Mouse (Mus musculus) heart, postnatal 0 days (tissue): Measurements from ENCODE around the gene Nup188. TPM values are rescaled to one million over a fixed set of nuclear protein-coding genes. Genes with fewer than 3 reads are reported as not detected.

ENCODE experiments used
- ATAC-seq: fragments of 200-750 bp; cut with Nextera tagmentation; 2 replicates; pipeline ENCODE4 v1.8.0; 2017; ENCODE audit warnings: low read depth, moderate number of reproducible peaks, moderate library complexity; ENCODE audit not compliant: insufficient read depth
- DNase-seq: peaks from one replicate; pipeline ENCODE4 v3.0.0-alpha.2; 2016; ENCODE audit warnings: low spot score
- H3K27ac ChIP-seq: fragments of 300-500 bp; sonication (generic); 2 replicates; pipeline ENCODE4 v1.5.1; 2014; ENCODE audit warnings: low read depth, mild to moderate bottlenecking
- H3K27me3 ChIP-seq: fragments of 300-500 bp; sonication (generic); 2 replicates; pipeline ENCODE4 v1.6.1; 2014; ENCODE audit warnings: low read length, mixed read lengths; ENCODE audit not compliant: control insufficient read depth, insufficient read depth
- H3K36me3 ChIP-seq: fragments of 300-500 bp; sonication (generic); replicated peaks from 2 replicates; pipeline ENCODE4 v1.6.1; 2014; ENCODE audit warnings: low read length, mixed read lengths; ENCODE audit not compliant: control insufficient read depth, insufficient read depth
- H3K4me1 ChIP-seq: fragments of 300-500 bp; sonication (generic); 2 replicates; pipeline ENCODE4 v1.6.1; 2014; ENCODE audit warnings: antibody characterized with exemption; ENCODE audit not compliant: control insufficient read depth, insufficient read depth
- H3K4me2 ChIP-seq: fragments of 300-500 bp; sonication (generic); 2 replicates; pipeline ENCODE4 v1.6.1; 2014; ENCODE audit warnings: low read depth, mild to moderate bottlenecking, low read length, moderate library complexity
- H3K4me3 ChIP-seq: fragments of 300-500 bp; sonication (generic); 2 replicates; pipeline ENCODE4 v1.5.1; 2014; ENCODE audit warnings: low read depth, low read length
- H3K9ac ChIP-seq: fragments of 300-500 bp; sonication (generic); replicated peaks from 2 replicates; pipeline ENCODE4 v1.6.1; 2014; ENCODE audit warnings: low read depth, low read length, mixed read lengths
- H3K9me3 ChIP-seq: fragments of 300-500 bp; sonication (generic); replicated peaks from 2 replicates; pipeline ENCODE4 v1.6.1; 2016; ENCODE audit warnings: low read length; ENCODE audit not compliant: control insufficient read depth
- CTCF ChIP-seq: IDR thresholded peaks from 2 replicates; pipeline ENCODE4 v1.5.1; 2016; ENCODE audit warnings: antibody characterized with exemption, control low read depth, low read depth
- EP300 ChIP-seq: IDR thresholded peaks from 2 replicates; pipeline ENCODE4 v1.6.1; 2016; ENCODE audit warnings: antibody characterized with exemption, low read depth
- WGBS: fragments of 180-500 bp; shearing (Covaris S2); extraction: QIAGEN DNeasy Blood & Tissue Kit; methylation state at CpG from one replicate; pipeline ENCODE4 v1.1.7; 2014; 5-methylcytosine and 5-hydroxymethylcytosine counted together
- polyA plus RNA-seq: library from polyadenylated mRNA; unstranded; fragments of >200 nt; fragmentation: Nextera tagmentation; extraction: Ambion mirVana; gene quantifications from 2 replicates; pipeline ENCODE4 v1.2.1, GENCODE M21; 2015
- total RNA-seq: library from RNA; depleted of rRNA; stranded (reverse); fragments of >200 nt; gene quantifications from 2 replicates; pipeline ENCODE4 v1.2.3, GENCODE M21; 2014; ENCODE audit warnings: low replicate concordance

The Nup188 gene
- total and polyA plus RNA-seq, 2 experiments from 2014 or later = 10.5 to 24.6 TPM

GRCm38 (mm10) chr2:30363773-30364650 lies 77.8 kb downstream of the Nup188 start, which contains the start of gene Miga2:
Gene Miga2 (plus strand): TSS chr2:30364233.
- WGBS = under 1% methylated on average over 54 of the region's 54 CpGs
- no peak for TF ChIP-seq EP300
- no peak for TF ChIP-seq CTCF
- H3K27me3 ChIP-seq = no peaks in the 10 kb centered on the region

GRCm38 (mm10) chr2:30365281-30366069 lies 79.3 kb downstream of the Nup188 start:
- no peaks in the 10 kb centered on the region for H3K27me3 ChIP-seq
- peaks cover 37% of the 10 kb centered on the region for H3K36me3 ChIP-seq
- peak overlapping the region; percentile 84 for H3K4me2 ChIP-seq
- H3K9me3 ChIP-seq = no peaks in the 10 kb centered on the region
- peaks cover 13% of the 10 kb centered on the region; the same call in 1 of the 2 replicates for H3K4me1 ChIP-seq
- ATAC-seq = no peak
- H3K27ac ChIP-seq = peak overlapping the region; percentile 46
- DNase-seq = no peak
- peak overlapping the region; percentile 91 for H3K4me3 ChIP-seq
- no peak for TF ChIP-seq EP300
- TF ChIP-seq CTCF = no peak
- 43% methylated on average over 2 of the region's 2 CpGs for WGBS
- H3K9ac ChIP-seq = peak overlapping the region; percentile 72

More at GRCm38 (mm10) chr2:30363773-30364650, 77.8 kb downstream of the Nup188 start, which contains the start of gene Miga2:
- Histone ChIP-seq H3K4me3 (peak within 1 kb of the TSS; percentile 91), H3K9ac (peak within 1 kb of the TSS; percentile 72), H3K4me1 (peaks cover 13% of the 10 kb centered on the region; the same call in 1 of the 2 replicates), H3K4me2 (peak within 1 kb of the TSS; percentile 84), H3K27ac (peak within 1 kb of the TSS; percentile 55), H3K36me3 (peaks cover 22% of the 10 kb centered on the region), H3K9me3 (no peaks in the 10 kb centered on the region)
- ATAC-seq (peak; percentile 98), DNase-seq (peak; percentile 99)

DNA sequence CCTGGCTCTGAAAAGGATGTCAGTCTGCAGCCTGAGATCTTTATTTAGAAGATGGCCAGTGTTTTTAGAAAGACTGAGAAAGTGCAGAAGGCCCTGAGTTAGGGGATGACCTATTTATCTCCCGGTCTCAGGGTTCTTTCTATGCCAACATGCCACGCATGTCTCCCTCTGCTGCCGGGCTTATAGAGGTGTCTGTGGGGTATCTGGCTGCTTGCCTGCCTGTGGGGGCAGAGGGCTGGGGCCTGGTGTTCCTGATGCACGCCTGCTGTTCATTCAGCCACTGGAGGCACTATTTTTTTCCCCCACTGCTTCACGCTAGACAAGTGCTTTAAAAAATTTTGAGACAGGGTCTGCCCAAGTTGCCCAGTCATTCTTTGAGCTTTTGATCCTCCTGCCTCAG lies 80.0 kb downstream of the Nup188 start:
- peaks cover 13% of the 10 kb centered on the region; the same call in 1 of the 2 replicates for H3K4me1 ChIP-seq
- DNase-seq = no peak
- ATAC-seq = no peak
- H3K9me3 ChIP-seq = no peaks in the 10 kb centered on the region
- H3K27me3 ChIP-seq = no peaks in the 10 kb centered on the region
- H3K36me3 ChIP-seq = peaks cover 44% of the 10 kb centered on the region
- H3K4me2 ChIP-seq = peak overlapping the region; percentile 84
- 0 out of 2 replicates have a peak overlapping the region, but pooled peaks have one; percentile 91 for H3K4me3 ChIP-seq
- peak; percentile 33 for TF ChIP-seq CTCF
- no peak for TF ChIP-seq EP300
- H3K9ac ChIP-seq = no peak overlapping the region
- H3K27ac ChIP-seq = peak overlapping the region; percentile 46
- 23% methylated on average over 5 of the region's 5 CpGs for WGBS

- TF ChIP-seq CTCF (no peak), EP300 (no peak)
- 0 out of 2 replicates have a peak, but pooled peaks cover 1% of the 10 kb centered on the region for H3K4me1 ChIP-seq
- H3K27ac ChIP-seq = no peak overlapping the region
- H3K4me2 ChIP-seq = no peak overlapping the region
- peaks cover 88% of the 10 kb centered on the region for H3K36me3 ChIP-seq
- no peak overlapping the region for H3K9ac ChIP-seq
- no peaks in the 10 kb centered on the region for H3K27me3 ChIP-seq
- no peak for DNase-seq
- no peak overlapping the region for H3K4me3 ChIP-seq
- no peak for ATAC-seq
- WGBS = 81% methylated on average over 8 of the region's 8 CpGs
- H3K9me3 ChIP-seq = no peaks in the 10 kb centered on the region
Observed at GRCm38 (mm10) chr2:30371544-30371943, 85.3 kb downstream of the Nup188 start.

DNA sequence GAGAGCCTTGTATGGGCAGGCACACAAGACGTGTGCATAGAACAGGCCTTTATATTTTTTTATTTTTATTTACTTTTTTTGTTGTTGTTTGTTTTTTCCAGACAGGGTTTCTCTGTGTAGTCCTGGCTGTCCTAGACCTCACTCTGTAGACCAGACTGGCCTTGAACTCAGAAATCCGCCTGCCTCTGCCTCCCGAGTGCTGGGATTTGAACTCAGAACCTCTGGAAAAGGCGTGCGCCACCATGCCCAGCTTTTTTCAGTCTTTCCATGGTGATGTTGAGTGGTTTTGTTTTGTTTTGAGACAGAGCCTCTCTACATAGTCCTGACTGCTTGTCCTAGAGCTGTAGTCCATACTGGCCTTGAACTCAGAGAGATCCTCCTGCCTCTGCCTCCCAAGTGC lies 86.5 kb downstream of the Nup188 start:
- WGBS = 97% methylated on average over 5 of the region's 5 CpGs
- Histone ChIP-seq H3K9ac (no peak overlapping the region), H3K9me3 (no peaks in the 10 kb centered on the region), H3K4me1 (no peaks in the 10 kb centered on the region), H3K27me3 (no peaks in the 10 kb centered on the region), H3K4me2 (no peak overlapping the region), H3K36me3 (peaks cover 90% of the 10 kb centered on the region), H3K4me3 (no peak overlapping the region), H3K27ac (no peak overlapping the region)
- ATAC-seq (no peak), DNase-seq (no peak)
- TF ChIP-seq CTCF (no peak), EP300 (no peak)
